Mouse (Mus musculus) layer of hippocampus, postnatal 14 days (tissue): ENCODE measurements around the gene Btbd35f26. TPM values are rescaled to one million over a fixed set of nuclear protein-coding genes. Genes with fewer than 3 reads are reported as not detected.
"Not testable (repeated sequence)": the region's sequence is repeated elsewhere in the genome, so short reads cannot be mapped to it uniquely, and the experiment has no call there.

Source experiments
- DNase-seq, 2 experiments: peaks; one replicate each; pipeline ENCODE4 v3.0.0; 2021 to 2022; ENCODE audit warnings: low spot score in 2 of 2, mixed read lengths in 1 of 2
- long read RNA-seq, 2 experiments: library from polyadenylated mRNA; stranded (forward); transcript quantifications; one replicate each; pipeline ENCODE4 v2.0.0; 2021
- total RNA-seq, 2 experiments: library from RNA; stranded (reverse); gene quantifications; 2 replicates each; pipeline ENCODE4 v1.2.3; 2021

Gene Btbd35f26
- total RNA-seq, result not detected
- long read RNA-seq, experiment 1, result 0 reads
- long read RNA-seq, experiment 2, result 0 reads

DNA sequence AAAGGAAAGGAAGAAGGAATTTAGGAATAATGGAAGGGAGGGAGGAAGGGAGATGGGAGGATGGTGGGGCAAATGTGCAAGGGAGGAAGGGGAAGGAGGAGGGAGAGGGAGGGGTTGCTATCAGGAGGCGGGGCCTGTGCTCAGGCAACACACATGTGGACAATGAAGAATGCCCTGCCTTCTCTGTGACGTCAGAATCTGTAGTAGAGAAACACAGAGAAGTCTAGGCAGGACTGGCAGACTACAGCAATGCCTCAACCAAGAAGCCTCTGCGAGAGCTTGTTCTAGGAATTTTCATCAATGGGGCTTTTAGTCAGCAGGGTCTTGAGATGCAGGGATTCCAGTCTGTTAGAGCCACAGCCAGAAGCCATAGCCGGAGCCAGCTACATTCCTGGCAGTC is at the start of gene Btbd35f26:
Btbd35f26 (plus strand) TSS at position 301 of the 400 bp plus-strand sequence.
- not testable (repeated sequence) for DNase-seq

GRCm38 (mm10) chrX:31341924-31342323 is 5.7 kb downstream of the Btbd35f26 start:
- not testable (repeated sequence) for DNase-seq

DNA sequence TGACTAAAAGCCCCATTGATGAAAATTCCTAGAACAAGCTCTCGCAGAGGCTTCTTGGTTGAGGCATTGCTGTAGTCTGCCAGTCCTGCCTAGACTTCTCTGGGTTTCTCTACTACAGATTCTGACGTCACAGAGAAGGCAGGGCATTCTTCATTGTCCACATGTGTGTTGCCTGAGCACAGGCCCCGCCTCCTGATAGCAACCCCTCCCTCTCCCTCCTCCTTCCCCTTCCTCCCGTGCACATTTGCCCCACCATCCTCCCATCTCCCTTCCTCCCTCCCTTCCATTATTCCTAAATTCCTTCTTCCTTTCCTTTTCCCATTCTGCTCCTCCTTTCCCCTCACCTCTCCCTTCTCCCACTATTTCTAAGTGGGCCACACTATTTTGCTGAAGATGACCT is 47.6 kb downstream of the Btbd35f26 start, which contains the start of gene Btbd35f19:
Btbd35f19 (minus strand) TSS at position 101 of the 400 bp plus-strand sequence.
- DNase-seq, result not testable (repeated sequence)

Other genes starting within 250 kb of the Btbd35f26 start
- gene Btbd35f29, start 218.8 kb upstream of the Btbd35f26 start, total RNA-seq, result not detected
- gene Spin2f, start 82.6 kb upstream of the Btbd35f26 start, total RNA-seq, result not detected
- gene Btbd35f19, start 47.5 kb downstream of the Btbd35f26 start, total RNA-seq, result not detected
- not detected for gene Gm21883, start 237.8 kb downstream of the Btbd35f26 start, total RNA-seq